Mouse (Mus musculus): ENCODE data around the gene Phactr4.

DNA sequence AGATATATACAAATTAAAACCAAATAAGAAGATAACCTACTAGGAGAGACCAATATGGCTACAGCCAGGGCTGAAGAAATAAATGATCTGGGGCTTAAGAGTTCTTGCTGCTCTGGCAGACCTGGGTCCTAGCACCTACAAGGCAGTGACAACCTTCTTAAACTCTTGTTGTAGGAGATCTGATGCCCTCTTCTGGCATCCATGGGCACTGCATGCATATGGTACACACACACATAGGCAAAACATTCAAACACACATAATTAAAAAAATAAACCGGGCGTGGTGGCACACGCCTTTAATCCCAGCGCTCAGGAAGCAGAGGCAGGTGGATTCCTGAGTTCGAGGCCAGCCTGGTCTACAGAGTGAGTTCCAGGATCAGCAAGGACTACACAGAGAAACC is 2.5 kb upstream of the Phactr4 start:
- TF ChIP-seq CTCF (IDR thresholded peaks at IDR 0.05 in 2 of 3, conservative IDR thresholded peaks at IDR 0.05 in 1 of 3; ENCODE audit: control insufficient read depth in 1 of 3, insufficient read depth in 1 of 3, low read depth in 2 of 3, low read length in 3 of 3, poor library complexity in 1 of 3, severe bottlenecking in 1 of 3) (peak; percentile 23 to 41 (median 34); a peak in 4 of 6 replicates), POLR2A (IDR thresholded peaks at IDR 0.05; ENCODE audit: control insufficient read depth in 1 of 2, insufficient read depth in 1 of 2, low read depth in 1 of 2, low read length in 2 of 2, poor library complexity in 1 of 2) (no peak), GATA1 (IDR thresholded peaks at IDR 0.05; ENCODE audit: low read depth, low read length) (no peak), POLR2AphosphoS2 (IDR thresholded peaks at IDR 0.05; ENCODE audit: low read length) (no peak), MAZ (IDR thresholded peaks at IDR 0.05; ENCODE audit: low read depth, low read length) (no peak), HCFC1 (IDR thresholded peaks at IDR 0.05; ENCODE audit: low read depth, low read length) (no peak), ZKSCAN1 (IDR thresholded peaks at IDR 0.05; ENCODE audit: low read depth, low read length) (no peak), ZC3H11A (IDR thresholded peaks at IDR 0.05; ENCODE audit: low read depth, low read length) (no peak)
